In genomic region chr4:121240637-121241611, GRCm38 (mm10) we compare ENCODE assay signal across 8 mouse cellular contexts. TPM values are rescaled to one million over a fixed set of nuclear protein-coding genes. Genes with fewer than 3 reads are reported as not detected.
DNase-seq lines count a peak whose midpoint lies in the region; ATAC-seq and TF ChIP-seq lines count a peak whose summit lies in the region.
"Had no signal": no experiment of that assay in that cellular context is flagged by ENCODE, and none has a peak within 500 bp of the region (broad histone marks: within the 10 kb centered on the region; RNA-seq: fewer than 3 reads in every experiment).

No protein-coding gene starts in this region.

- H3K4me1 ChIP-seq in cortical plate, adult 2 months (ENCODE audit: control insufficient read depth, insufficient read depth, low read length): no peaks in the 10 kb centered on the region
- no peaks in the 10 kb centered on the region for H3K4me1 ChIP-seq in hindbrain, embryonic 16.5 days (ENCODE audit: control insufficient read depth, insufficient read depth, low read depth, low read length)
- H3K4me1 ChIP-seq in neural tube, embryonic 13.5 days (replicated peaks): no peaks in the 10 kb centered on the region

- H3K27me3 ChIP-seq in hindbrain, embryonic 16.5 days (replicated peaks; ENCODE audit: control insufficient read depth, insufficient read depth, low read length): no peaks in the 10 kb centered on the region
- no peaks in the 10 kb centered on the region for H3K27me3 ChIP-seq in neural tube, embryonic 13.5 days
- H3K27me3 ChIP-seq: heart, embryonic 15.5 days had no signal

- ATAC-seq in hindbrain, embryonic 16.5 days: peak; percentile 63; the same call in 1 of the 2 replicates
- peak; percentile 78 for ATAC-seq in neural tube, embryonic 13.5 days (ENCODE audit: low read depth)

- no peak overlapping the region for H3K4me3 ChIP-seq in cortical plate, adult 2 months (ENCODE audit: insufficient read depth, low read length)
- H3K4me3 ChIP-seq in hindbrain, embryonic 16.5 days (ENCODE audit: low read length): no peak overlapping the region
- no peak overlapping the region for H3K4me3 ChIP-seq in neural tube, embryonic 13.5 days
- H3K4me3 ChIP-seq: heart, embryonic 15.5 days had no signal

- TF ChIP-seq POLR2A in cortical plate, adult 2 months (IDR thresholded peaks at IDR 0.05; ENCODE audit: extremely low read depth, insufficient read depth, low read length): no peak

- 43% methylated on average over 14 of the region's 14 CpGs for WGBS in hindbrain, embryonic 16.5 days
- 42% methylated on average over 14 of the region's 14 CpGs for WGBS in neural tube, embryonic 13.5 days

- no peaks in the 10 kb centered on the region for H3K36me3 ChIP-seq in hindbrain, embryonic 16.5 days (ENCODE audit: control insufficient read depth, insufficient read depth, low read length)
- no peaks in the 10 kb centered on the region for H3K36me3 ChIP-seq in neural tube, embryonic 13.5 days
- H3K36me3 ChIP-seq: heart, embryonic 15.5 days had no signal

- intact Hi-C loops in left cerebral cortex, postnatal 14 days (cut with DNase I): loop anchor here (5.0 to 10.0 kb wide), 3 partner anchors 36 to 1746 kb away; partner anchors contain the start of gene Ppt1

- H3K9me3 ChIP-seq in hindbrain, embryonic 16.5 days (ENCODE audit: control insufficient read depth, low read length): no peaks in the 10 kb centered on the region
- no peaks in the 10 kb centered on the region for H3K9me3 ChIP-seq in neural tube, embryonic 13.5 days
- H3K9me3 ChIP-seq: heart, embryonic 15.5 days had no signal

- no peak overlapping the region for H3K27ac ChIP-seq in cortical plate, adult 2 months (ENCODE audit: insufficient read depth, low read length)
- no peak overlapping the region for H3K27ac ChIP-seq in hindbrain, embryonic 16.5 days (ENCODE audit: low read depth, low read length)
- no peak overlapping the region for H3K27ac ChIP-seq in neural tube, embryonic 13.5 days (replicated peaks)
- H3K27ac ChIP-seq: heart, embryonic 15.5 days had no signal

- peak; percentile 53 to 70 for DNase-seq in left cerebral cortex, postnatal 14 days (ENCODE audit: low spot score in 2 of 2)
- DNase-seq in left cerebral cortex, adult 11 months (ENCODE audit: low spot score): no peak
- peak; percentile 49 for DNase-seq in MN1 (ENCODE audit: low spot score)
- DNase-seq in gastrocnemius, postnatal 10 days: no peak

- no peak overlapping the region for H3K4me2 ChIP-seq in hindbrain, embryonic 16.5 days (ENCODE audit: low read length)
- no peak overlapping the region for H3K4me2 ChIP-seq in neural tube, embryonic 13.5 days
- H3K4me2 ChIP-seq: heart, embryonic 15.5 days had no signal

- TF ChIP-seq CTCF in cortical plate, adult 2 months (IDR thresholded peaks at IDR 0.05; ENCODE audit: extremely low read depth, insufficient read depth, low read length): peak; percentile 61

- no peak overlapping the region for H3K9ac ChIP-seq in hindbrain, embryonic 16.5 days (ENCODE audit: low read depth, low read length)
- no peak overlapping the region for H3K9ac ChIP-seq in neural tube, embryonic 13.5 days
- H3K9ac ChIP-seq: heart, embryonic 15.5 days had no signal

RNA-seq across cellular contexts. Expression of gene Rlf, which starts 26.0 kb away (rescaled TPM):
- 10 to 100 TPM; 27.7 to 28.0 TPM for total RNA-seq in left cerebral cortex, postnatal 14 days (2021)
- 14.1 and 15.4 TPM in 2 replicates for polyA plus RNA-seq in cortical plate, adult 2 months (2012; rRNA removed)
- 23.9 and 24.2 TPM in 2 replicates for polyA plus RNA-seq in hindbrain, embryonic 16.5 days (2015; fragmentation: Nextera tagmentation; extraction: Ambion mirVana)
- polyA plus RNA-seq in neural tube, embryonic 13.5 days (2015; fragmentation: Nextera tagmentation; extraction: Ambion mirVana): 25.6 and 29.9 TPM in 2 replicates
- 10 to 100 TPM; 13.6 to 17.1 TPM for total RNA-seq in gastrocnemius, postnatal 10 days (2021)

Comparison
In these comparisons a context has a peak if more than half of its experiments do, and no peak if none do; other contexts are left out.
1. DNase-seq: peak in left cerebral cortex, postnatal 14 days (2 of 2) and MN1 (single experiment); none in left cerebral cortex, adult 11 months (single experiment) and gastrocnemius, postnatal 10 days (single experiment).